Mouse (Mus musculus) lung, postnatal 0 days (tissue): Measurements from ENCODE around the gene Clybl.

Experiments used
- CTCF ChIP-seq: IDR thresholded peaks from 2 replicates; pipeline ENCODE4 v1.5.1; 2016; ENCODE audit warnings: antibody characterized with exemption, mild to moderate bottlenecking
- EP300 ChIP-seq: IDR thresholded peaks from 2 replicates; pipeline ENCODE4 v1.6.1; 2016; ENCODE audit warnings: antibody characterized with exemption, mild to moderate bottlenecking, control low read depth

- TF ChIP-seq EP300 (no peak), CTCF (no peak)
Measured at GRCm38 (mm10) chr14:122227454-122227951, 46.0 kb downstream of the Clybl start.
